Mouse (Mus musculus) small intestine, adult 2 months (tissue): Measurements from ENCODE around the gene Olfr433.

Experiments
- CTCF ChIP-seq: fragments of 200-500 bp; IDR thresholded peaks from 2 replicates; pipeline ENCODE4 v1.5.1; 2012; ENCODE audit warnings: low read depth, mild to moderate bottlenecking, control low read depth, inconsistent platforms, low read length, moderate library complexity, mixed read lengths; ENCODE audit not compliant: insufficient replicate concordance, insufficient read length; ENCODE audit errors: extremely low read depth
- POLR2A ChIP-seq: fragments of 200-500 bp; IDR thresholded peaks from 2 replicates; pipeline ENCODE4 v1.6.1; 2012; ENCODE audit warnings: low read depth, mild to moderate bottlenecking, control low read depth, inconsistent platforms, low read length, moderate library complexity

GRCm38 (mm10) chr1:174050532-174050931 is 10.0 kb downstream of the Olfr433 start:
- TF ChIP-seq CTCF (no peak), POLR2A (no peak)
